9 mouse cellular contexts compared by ENCODE assay signal in the genomic region with DNA sequence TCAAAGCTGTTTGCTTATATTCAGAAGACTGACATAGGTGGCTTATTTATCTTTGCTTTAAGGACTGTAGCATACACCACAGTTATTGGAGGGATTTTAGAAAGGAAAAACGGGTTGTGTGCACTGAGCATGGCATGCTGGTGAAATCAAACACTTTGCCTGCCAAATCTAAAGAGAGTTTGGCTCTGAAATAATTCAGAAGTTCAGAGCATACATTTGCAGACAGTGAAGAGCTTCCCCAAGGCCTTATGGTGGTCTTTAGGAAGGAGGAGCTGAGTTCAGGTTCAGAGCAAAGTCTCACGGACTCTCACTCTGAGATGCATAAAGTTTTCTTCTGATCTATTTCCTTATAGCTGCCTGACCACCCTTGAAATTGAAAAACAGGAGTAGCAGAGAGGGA. TPM values are rescaled to one million over a fixed set of nuclear protein-coding genes. Genes with fewer than 3 reads are reported as not detected.
DNase-seq lines count a peak whose midpoint lies in the region; ATAC-seq and TF ChIP-seq lines count a peak whose summit lies in the region.
"Had no signal": no experiment of that assay in that cellular context is flagged by ENCODE, and none has a peak within 500 bp of the region (broad histone marks: within the 10 kb centered on the region; RNA-seq: fewer than 3 reads in every experiment).

A gene (plus strand): TSS at position 301 of the 400 bp plus-strand sequence.

- peaks cover 17% of the 10 kb centered on the region for H3K27me3 ChIP-seq in heart, embryonic 12.5 days (replicated peaks)
- no peaks in the 10 kb centered on the region for H3K27me3 ChIP-seq in hindbrain, embryonic 13.5 days
- peaks cover 28% of the 10 kb centered on the region for H3K27me3 ChIP-seq in liver, embryonic 12.5 days (replicated peaks)

- no peaks in the 10 kb centered on the region for H3K9me3 ChIP-seq in heart, embryonic 12.5 days (replicated peaks)
- H3K9me3 ChIP-seq in ES-E14 (ENCODE audit: control insufficient read depth, insufficient read depth, low read depth, low read length) = no peaks in the 10 kb centered on the region
- no peaks in the 10 kb centered on the region for H3K9me3 ChIP-seq in hindbrain, embryonic 13.5 days
- H3K9me3 ChIP-seq in liver, embryonic 12.5 days (replicated peaks) = no peaks in the 10 kb centered on the region

- peak within 1 kb of the TSS; percentile 100 for H3K4me2 ChIP-seq in heart, embryonic 12.5 days
- H3K4me2 ChIP-seq in hindbrain, embryonic 13.5 days = peak within 1 kb of the TSS; percentile 71
- H3K4me2 ChIP-seq in liver, embryonic 12.5 days = peak within 1 kb of the TSS; percentile 55

- peaks cover 9% of the 10 kb centered on the region; the same call in 1 of the 2 replicates for H3K4me1 ChIP-seq in heart, embryonic 12.5 days (replicated peaks)
- H3K4me1 ChIP-seq in ES-E14 (ENCODE audit: control insufficient read depth in 2 of 2, insufficient read depth in 2 of 2, low read length in 2 of 2, poor library complexity in 1 of 2) = no peaks in the 10 kb centered on the region
- peaks cover 15% of the 10 kb centered on the region for H3K4me1 ChIP-seq in hindbrain, embryonic 13.5 days (replicated peaks)
- H3K4me1 ChIP-seq in liver, embryonic 12.5 days = no peaks in the 10 kb centered on the region

- peak within 1 kb of the TSS; percentile 68 for H3K4me3 ChIP-seq in heart, embryonic 12.5 days
- H3K4me3 ChIP-seq in ES-E14 (ENCODE audit: insufficient read depth in 1 of 2, low read depth in 1 of 2, low read length in 2 of 2, poor library complexity in 1 of 2, severe bottlenecking in 1 of 2) = peak within 1 kb of the TSS; percentile 37 to 50
- H3K4me3 ChIP-seq in hindbrain, embryonic 13.5 days = peak within 1 kb of the TSS; percentile 73
- H3K4me3 ChIP-seq in liver, embryonic 12.5 days = peak within 1 kb of the TSS; percentile 37

- no peak for DNase-seq in heart, postnatal 14 days
- DNase-seq in ES-E14 (ENCODE audit: low read depth, low spot score) = no peak
- DNase-seq in embryo, embryonic 11 days = no peak
- no peak for DNase-seq in embryo, embryonic 10.5 days (ENCODE audit: low spot score)
- DNase-seq in retina, postnatal 1 day = no peak
- DNase-seq: lung, adult 2 months had no signal

- intact Hi-C loops in heart, postnatal 14 days (cut with DNase I) = no loop called here

- ATAC-seq in heart, embryonic 12.5 days (ENCODE audit: insufficient number of reproducible peaks, low FRiP score) = no peak
- 0 out of 2 replicates have a peak, but pooled peaks have one; percentile 2 for ATAC-seq in hindbrain, embryonic 13.5 days (ENCODE audit: low FRiP score)
- no peak for ATAC-seq in liver, embryonic 12.5 days

- peak within 1 kb of the TSS; percentile 75 for H3K9ac ChIP-seq in heart, embryonic 12.5 days
- H3K9ac ChIP-seq in ES-E14 (ENCODE audit: insufficient read depth, low read depth, low read length, poor library complexity, severe bottlenecking) = no peak within 1 kb of the TSS
- peak within 1 kb of the TSS; percentile 88 for H3K9ac ChIP-seq in hindbrain, embryonic 13.5 days
- no peak within 1 kb of the TSS for H3K9ac ChIP-seq in liver, embryonic 12.5 days

- H3K36me3 ChIP-seq in heart, embryonic 12.5 days = no peaks in the 10 kb centered on the region
- H3K36me3 ChIP-seq in ES-E14 (ENCODE audit: control insufficient read depth, insufficient read depth, low read length, poor library complexity, severe bottlenecking) = no peaks in the 10 kb centered on the region
- H3K36me3 ChIP-seq in hindbrain, embryonic 13.5 days = no peaks in the 10 kb centered on the region
- H3K36me3 ChIP-seq in liver, embryonic 12.5 days = no peaks in the 10 kb centered on the region

- no peak within 1 kb of the TSS for H3K27ac ChIP-seq in heart, embryonic 12.5 days (ENCODE audit: poor library complexity, severe bottlenecking)
- no peak within 1 kb of the TSS for H3K27ac ChIP-seq in ES-E14 (ENCODE audit: insufficient read depth, low read depth, low read length, poor library complexity, severe bottlenecking)
- H3K27ac ChIP-seq in hindbrain, embryonic 13.5 days = peak within 1 kb of the TSS; percentile 86
- H3K27ac ChIP-seq in liver, embryonic 12.5 days = no peak within 1 kb of the TSS

- WGBS in heart, embryonic 12.5 days = 37% methylated on average over 2 of the region's 2 CpGs
- 47% methylated on average over 2 of the region's 2 CpGs for WGBS in hindbrain, embryonic 13.5 days
- 35% methylated on average over 2 of the region's 2 CpGs for WGBS in liver, embryonic 12.5 days (ENCODE audit: insufficient replicate concordance)

- in situ Hi-C loops in ES-E14 (cut with MboI; ENCODE audit: low sequenced_read_pairs in 2 of 2, unreplicated experiment in 2 of 2) = no loop called here

TF ChIP-seq in ES-E14, 5 proteins besides CTCF, POLR2A, EP300 and RAD21:
- TF ChIP-seq HCFC1 (IDR thresholded peaks at IDR 0.05; ENCODE audit: borderline replicate concordance, insufficient read depth, low read length) = no peak
- no peak for TF ChIP-seq CHD2 (IDR thresholded peaks at IDR 0.05; ENCODE audit: low read depth, low read length)
- TF ChIP-seq MAFK (IDR thresholded peaks at IDR 0.05; ENCODE audit: insufficient read depth, low read depth, low read length) = no peak
- TF ChIP-seq ZC3H11A (IDR thresholded peaks at IDR 0.05; ENCODE audit: borderline replicate concordance, low read depth, low read length) = no peak
- TF ChIP-seq ZNF384 (IDR thresholded peaks at IDR 0.05; ENCODE audit: low read depth, low read length) = no peak
TF ChIP-seq in ES-E14: peak in this region for 0.

RNA-seq across cellular contexts. Expression of the gene that starts here (rescaled TPM):
- 2.0 and 2.7 TPM in 2 replicates for polyA plus RNA-seq in heart, embryonic 12.5 days (2016; fragmentation: Nextera tagmentation; extraction: Ambion mirVana)
- total RNA-seq in heart, postnatal 14 days (2021) = under 1 TPM; 0.12 to 0.17 TPM
- 0.21 and 0.27 TPM in 2 replicates for total RNA-seq in ES-E14 (2012; rRNA removed)
- 65.3 and 69.3 TPM in 2 replicates for polyA plus RNA-seq in hindbrain, embryonic 13.5 days (2015; fragmentation: Nextera tagmentation; extraction: Ambion mirVana)
- 0.39 and 0.66 TPM in 2 replicates for polyA plus RNA-seq in liver, embryonic 12.5 days (2016; fragmentation: Nextera tagmentation; extraction: Ambion mirVana)

Comparison
In these comparisons a context has a peak if more than half of its experiments do, and no peak if none do; other contexts are left out.
1. RNA of the gene that starts here (polyA plus RNA-seq): 65.3 to 69.3 TPM in hindbrain, embryonic 13.5 days; 2.0 to 2.7 TPM in heart, embryonic 12.5 days and 0.39 to 0.66 TPM in liver, embryonic 12.5 days; every median in the first group is over 10 times any median in the second.
2. H3K9ac ChIP-seq: peak in heart, embryonic 12.5 days (single experiment) and hindbrain, embryonic 13.5 days (single experiment); none in ES-E14 (single experiment) and liver, embryonic 12.5 days (single experiment).
3. Peak in every context shown above with its lines, with median percentiles within 50 percentile points of each other: H3K4me2 ChIP-seq and H3K4me3 ChIP-seq.